Mouse (Mus musculus) limb, embryonic 12.5 days (tissue): ENCODE data around the gene Sept10. TPM values are rescaled to one million over a fixed set of nuclear protein-coding genes. Genes with fewer than 3 reads are reported as not detected.
A peak's percentile ranks its signal among the peaks of the same experiment; 100 is the strongest.

ENCODE experiments used
- ATAC-seq: fragments of 200-750 bp; cut with Nextera tagmentation; 2 replicates; pipeline ENCODE4 v1.8.0; 2017; ENCODE audit warnings: low read depth, moderate TSS enrichment; ENCODE audit not compliant: insufficient number of reproducible peaks, insufficient read depth, low FRiP score, low TSS enrichment
- H3K27ac ChIP-seq: fragments of 300-500 bp; sonication (generic); 2 replicates; pipeline ENCODE4 v1.5.1; 2016; ENCODE audit warnings: mild to moderate bottlenecking, moderate library complexity
- H3K27me3 ChIP-seq: fragments of 300-500 bp; sonication (generic); 2 replicates; pipeline ENCODE4 v1.6.1; 2016; ENCODE audit warnings: mild to moderate bottlenecking, moderate library complexity
- H3K36me3 ChIP-seq: fragments of 300-500 bp; sonication (generic); 2 replicates; pipeline ENCODE4 v1.6.1; 2016; ENCODE audit warnings: mild to moderate bottlenecking, moderate library complexity
- H3K4me1 ChIP-seq: fragments of 300-500 bp; sonication (generic); replicated peaks from 2 replicates; pipeline ENCODE4 v1.6.1; 2016
- H3K4me2 ChIP-seq: fragments of 300-500 bp; sonication (generic); 2 replicates; pipeline ENCODE4 v1.6.1; 2016; ENCODE audit warnings: mild to moderate bottlenecking, moderate library complexity
- H3K4me3 ChIP-seq: fragments of 300-500 bp; sonication (generic); replicated peaks from 2 replicates; pipeline ENCODE4 v1.5.1; 2016; ENCODE audit warnings: mild to moderate bottlenecking
- H3K9ac ChIP-seq: fragments of 300-500 bp; sonication (generic); replicated peaks from 2 replicates; pipeline ENCODE4 v1.6.1; 2016; ENCODE audit warnings: mild to moderate bottlenecking, moderate library complexity
- H3K9me3 ChIP-seq: fragments of 300-500 bp; sonication (generic); 2 replicates; pipeline ENCODE4 v1.6.1; 2016; ENCODE audit warnings: mild to moderate bottlenecking, moderate library complexity
- WGBS: fragments of 180-500 bp; shearing (Covaris S2); methylation state at CpG from one replicate; pipeline ENCODE4 v1.1.7; 2016; 5-methylcytosine and 5-hydroxymethylcytosine counted together
- polyA plus RNA-seq: library from polyadenylated mRNA; unstranded; fragments of >200 nt; fragmentation: Nextera tagmentation; extraction: Ambion mirVana; gene quantifications from 2 replicates; pipeline ENCODE4 v1.2.1, GENCODE M21; 2016

Gene Sept10
- polyA plus RNA-seq, 1 experiment from 2014 or later, result 42.3 TPM

- Histone ChIP-seq H3K27me3 (no peaks in the 10 kb centered on the region), H3K4me2 (no peak overlapping the region), H3K9me3 (no peaks in the 10 kb centered on the region), H3K4me3 (no peak overlapping the region), H3K27ac (no peak overlapping the region), H3K9ac (no peak overlapping the region), H3K4me1 (no peaks in the 10 kb centered on the region), H3K36me3 (peaks cover 27% of the 10 kb centered on the region)
- no peak for ATAC-seq
- 83% methylated on average over 3 of the region's 3 CpGs for WGBS
Measured at GRCm38 (mm10) chr10:59171042-59171441, 50.6 kb downstream of the Sept10 start.

- Histone ChIP-seq H3K4me2 (no peak overlapping the region), H3K9me3 (no peaks in the 10 kb centered on the region), H3K36me3 (peaks cover 28% of the 10 kb centered on the region), H3K27ac (no peak overlapping the region), H3K27me3 (no peaks in the 10 kb centered on the region), H3K9ac (no peak overlapping the region), H3K4me1 (no peaks in the 10 kb centered on the region), H3K4me3 (no peak overlapping the region)
- no peak for ATAC-seq
- 63% methylated on average over 14 of the region's 14 CpGs for WGBS
Measured at GRCm38 (mm10) chr10:59166104-59166944, 55.3 kb downstream of the Sept10 start.

GRCm38 (mm10) chr10:59162185-59162897, 59.3 kb downstream of the Sept10 start:
- Histone ChIP-seq H3K27me3 (no peaks in the 10 kb centered on the region), H3K4me2 (no peak overlapping the region), H3K4me1 (no peaks in the 10 kb centered on the region), H3K27ac (no peak overlapping the region), H3K4me3 (no peak overlapping the region), H3K9me3 (no peaks in the 10 kb centered on the region), H3K36me3 (peaks cover 19% of the 10 kb centered on the region; the same call in 1 of the 2 replicates), H3K9ac (no peak overlapping the region)
- 76% methylated on average over 4 of the region's 4 CpGs for WGBS
- ATAC-seq, result no peak

GRCm38 (mm10) chr10:59158627-59159026, 63.0 kb downstream of the Sept10 start:
- no peak overlapping the region for H3K27ac ChIP-seq
- H3K4me3 ChIP-seq, result no peak overlapping the region
- H3K4me2 ChIP-seq, result no peak overlapping the region
- H3K4me1 ChIP-seq, result no peaks in the 10 kb centered on the region
- no peak overlapping the region for H3K9ac ChIP-seq
- WGBS, result 76% methylated on average over 3 of the region's 3 CpGs
- H3K36me3 ChIP-seq, result 0 out of 2 replicates have a peak, but pooled peaks cover 5% of the 10 kb centered on the region
- peaks cover 3% of the 10 kb centered on the region; the same call in 1 of the 2 replicates for H3K9me3 ChIP-seq
- no peaks in the 10 kb centered on the region for H3K27me3 ChIP-seq
- ATAC-seq, result no peak

GRCm38 (mm10) chr10:59152544-59153081, 69.0 kb downstream of the Sept10 start:
- no peak for ATAC-seq
- no peaks in the 10 kb centered on the region for H3K27me3 ChIP-seq
- no peak overlapping the region for H3K4me3 ChIP-seq
- H3K27ac ChIP-seq, result no peak overlapping the region
- no peak overlapping the region for H3K4me2 ChIP-seq
- 66% methylated on average over 5 of the region's 5 CpGs for WGBS
- peaks cover 7% of the 10 kb centered on the region; the same call in 1 of the 2 replicates for H3K9me3 ChIP-seq
- no peaks in the 10 kb centered on the region for H3K4me1 ChIP-seq
- no peaks in the 10 kb centered on the region for H3K36me3 ChIP-seq
- no peak overlapping the region for H3K9ac ChIP-seq

DNA sequence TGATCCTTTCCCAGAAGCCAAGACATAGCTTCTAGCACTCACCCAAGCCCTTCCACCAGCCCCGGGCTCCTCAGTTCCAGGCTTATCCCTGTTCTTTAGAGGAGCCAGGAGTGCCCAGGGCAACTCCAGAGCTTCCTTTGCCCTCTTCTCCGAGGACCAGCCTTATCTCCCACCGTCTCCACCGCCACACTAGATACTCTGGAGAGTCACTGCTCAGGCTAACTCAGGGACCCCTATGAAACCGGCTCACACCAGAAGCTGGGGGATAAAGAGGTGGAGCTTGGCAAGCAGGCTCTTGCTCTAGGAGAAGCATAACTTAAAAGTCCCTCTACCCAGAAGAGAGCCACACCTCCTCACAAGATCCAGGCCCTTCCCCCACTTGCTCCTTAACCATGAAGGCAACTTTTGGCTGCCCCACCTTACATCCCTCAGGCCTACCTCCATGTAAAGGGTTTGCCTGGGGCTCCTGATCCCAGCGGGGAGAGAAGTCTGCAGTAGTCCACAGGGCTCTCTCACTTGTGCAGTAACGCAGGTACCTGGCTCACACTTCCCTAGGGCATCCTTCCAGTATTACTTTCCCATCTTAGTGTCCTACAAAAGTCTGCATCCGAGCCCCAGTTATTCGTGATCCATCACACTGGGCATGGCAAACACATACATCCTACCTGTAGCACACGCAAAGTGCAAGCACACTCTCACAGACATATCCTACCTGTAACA, 70.5 kb downstream of the Sept10 start:
- 85% methylated on average over 10 of the region's 10 CpGs for WGBS
- peaks cover 7% of the 10 kb centered on the region; the same call in 1 of the 2 replicates for H3K9me3 ChIP-seq

GRCm38 (mm10) chr10:59149956-59150383, 71.7 kb downstream of the Sept10 start:
- no peaks in the 10 kb centered on the region for H3K36me3 ChIP-seq
- no peaks in the 10 kb centered on the region for H3K4me1 ChIP-seq
- no peak overlapping the region for H3K4me3 ChIP-seq
- peaks cover 7% of the 10 kb centered on the region; the same call in 1 of the 2 replicates for H3K9me3 ChIP-seq
- no peak overlapping the region for H3K9ac ChIP-seq
- H3K27me3 ChIP-seq, result no peaks in the 10 kb centered on the region
- H3K4me2 ChIP-seq, result peak overlapping the region; percentile 35
- ATAC-seq, result no peak
- no peak overlapping the region for H3K27ac ChIP-seq
- WGBS, result 22% methylated on average over 8 of the region's 8 CpGs

More for the DNA sequence above, 70.5 kb downstream of the Sept10 start:
- Histone ChIP-seq H3K27ac (no peak overlapping the region), H3K27me3 (no peaks in the 10 kb centered on the region), H3K4me2 (no peak overlapping the region), H3K9ac (no peak overlapping the region), H3K4me3 (no peak overlapping the region), H3K4me1 (no peaks in the 10 kb centered on the region), H3K36me3 (no peaks in the 10 kb centered on the region)
- no peak for ATAC-seq

- ATAC-seq, result no peak
- no peak overlapping the region for H3K4me3 ChIP-seq
- H3K27ac ChIP-seq, result no peak overlapping the region
- no peak overlapping the region for H3K9ac ChIP-seq
- H3K4me1 ChIP-seq, result peaks cover 15% of the 10 kb centered on the region
- H3K27me3 ChIP-seq, result no peaks in the 10 kb centered on the region; the same call in 1 of the 2 replicates
- H3K4me2 ChIP-seq, result no peak overlapping the region
- no peaks in the 10 kb centered on the region for H3K36me3 ChIP-seq
- no peaks in the 10 kb centered on the region for H3K9me3 ChIP-seq
- 72% methylated on average over 8 of the region's 8 CpGs for WGBS
Measured at GRCm38 (mm10) chr10:59133478-59134009, 88.1 kb downstream of the Sept10 start.

DNA sequence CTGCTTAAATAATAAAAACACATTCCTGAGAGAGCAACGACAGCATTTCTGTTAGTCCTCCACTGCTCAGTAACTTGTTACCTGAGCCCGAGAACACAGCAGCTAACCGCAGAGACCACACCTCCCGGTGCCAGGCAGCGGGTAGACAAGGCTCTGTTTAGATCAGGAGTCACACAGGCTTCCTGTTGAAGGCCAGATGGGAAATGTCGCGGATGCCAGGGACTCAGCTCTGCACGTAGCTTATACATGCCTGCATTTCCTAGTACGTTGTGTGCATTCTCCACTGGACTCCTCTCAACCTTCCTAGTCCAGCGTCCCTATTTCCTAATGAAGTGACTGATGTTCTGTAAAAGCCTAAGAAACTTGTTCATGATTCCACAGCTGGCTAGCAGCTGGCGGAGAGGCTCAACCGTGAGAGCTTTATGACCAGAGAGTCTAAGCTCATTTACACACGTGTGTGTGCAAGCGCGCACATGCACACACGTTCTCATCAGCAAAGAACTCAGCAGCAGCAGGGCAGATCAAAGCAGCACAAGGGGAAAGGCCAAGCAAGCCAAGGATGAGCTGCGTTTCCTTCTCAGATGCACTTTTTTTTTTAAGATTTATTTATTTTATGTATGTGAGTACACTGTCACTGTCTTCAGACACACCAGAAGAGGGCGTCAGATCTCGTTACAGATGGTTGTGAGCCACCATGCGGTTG, 89.6 kb downstream of the Sept10 start:
- no peaks in the 10 kb centered on the region for H3K9me3 ChIP-seq
- no peaks in the 10 kb centered on the region for H3K36me3 ChIP-seq
- H3K4me3 ChIP-seq, result no peak overlapping the region
- peaks cover 15% of the 10 kb centered on the region for H3K4me1 ChIP-seq
- WGBS, result 43% methylated on average over 20 of the region's 20 CpGs
- H3K4me2 ChIP-seq, result peak overlapping the region; percentile 33
- peak overlapping the region; percentile 75 for H3K27ac ChIP-seq
- H3K9ac ChIP-seq, result no peak overlapping the region
- H3K27me3 ChIP-seq, result no peaks in the 10 kb centered on the region; the same call in 1 of the 2 replicates
- ATAC-seq, result peak; percentile 66; the same call in 1 of the 2 replicates

DNA sequence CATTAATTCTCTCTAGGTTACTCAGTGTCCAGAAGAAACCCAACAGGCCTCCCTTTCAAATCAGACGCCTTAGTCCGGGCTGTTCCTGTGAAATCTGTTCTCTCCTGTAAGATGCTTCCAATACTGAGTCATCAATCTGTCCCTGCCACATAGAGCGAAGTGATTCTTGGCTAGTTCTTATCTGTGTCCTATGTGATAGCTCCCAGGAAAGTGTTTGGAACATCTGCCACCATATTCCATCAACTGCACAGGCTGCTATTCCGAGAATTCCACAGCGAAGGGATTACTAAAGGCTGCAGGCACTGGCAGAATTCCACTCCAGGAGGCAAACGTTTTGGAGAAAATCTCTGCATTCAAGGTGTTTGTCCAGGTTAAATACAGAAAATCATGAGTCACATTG, 94.0 kb downstream of the Sept10 start:
- H3K36me3 ChIP-seq, result no peaks in the 10 kb centered on the region
- H3K4me2 ChIP-seq, result no peak overlapping the region
- no peak for ATAC-seq
- H3K4me3 ChIP-seq, result no peak overlapping the region
- H3K27ac ChIP-seq, result no peak overlapping the region
- no peak overlapping the region for H3K9ac ChIP-seq
- H3K4me1 ChIP-seq, result peaks cover 12% of the 10 kb centered on the region
- no peaks in the 10 kb centered on the region for H3K9me3 ChIP-seq
- no peaks in the 10 kb centered on the region for H3K27me3 ChIP-seq
- 81% methylated on average over 6 of the region's 6 CpGs for WGBS
